Mouse (Mus musculus) heart, embryonic 14.5 days (tissue): ENCODE measurements around the gene Ascl4. TPM values are rescaled to one million over a fixed set of nuclear protein-coding genes. Genes with fewer than 3 reads are reported as not detected.

Source experiments
- polyA plus RNA-seq: library from polyadenylated mRNA; unstranded; fragments of >200 nt; fragmentation: Nextera tagmentation; extraction: Ambion mirVana; gene quantifications from 2 replicates; pipeline ENCODE4 v1.2.1, GENCODE M21; 2014

The Ascl4 gene
- polyA plus RNA-seq, 1 experiment from 2014 or later = not detected

Other genes starting within 250 kb of the Ascl4 start
- 43.4 and 46.0 TPM in 2 replicates for gene Pwp1, start 98.2 kb upstream of the Ascl4 start, polyA plus RNA-seq
- gene Prdm4, start 10.5 kb upstream of the Ascl4 start, polyA plus RNA-seq = 15.2 and 16.0 TPM in 2 replicates
- gene Rtcb, start 30.1 kb downstream of the Ascl4 start, polyA plus RNA-seq = 107 TPM in 2 replicates
- gene Bpifc, start 84.2 kb downstream of the Ascl4 start, polyA plus RNA-seq = not detected in 2 replicates
- gene Fbxo7, start 94.3 kb downstream of the Ascl4 start, polyA plus RNA-seq = 20.1 and 22.1 TPM in 2 replicates